Mouse (Mus musculus): Measurements from ENCODE around the gene Ptpn1. TPM values are rescaled to one million over a fixed set of nuclear protein-coding genes. Genes with fewer than 3 reads are reported as not detected.
A peak's percentile ranks its signal among the peaks of the same experiment; 100 is the strongest.

Ptpn1 gene
- polyA plus RNA-seq, 1 experiment from 2014 or later: 45.1 TPM

DNA sequence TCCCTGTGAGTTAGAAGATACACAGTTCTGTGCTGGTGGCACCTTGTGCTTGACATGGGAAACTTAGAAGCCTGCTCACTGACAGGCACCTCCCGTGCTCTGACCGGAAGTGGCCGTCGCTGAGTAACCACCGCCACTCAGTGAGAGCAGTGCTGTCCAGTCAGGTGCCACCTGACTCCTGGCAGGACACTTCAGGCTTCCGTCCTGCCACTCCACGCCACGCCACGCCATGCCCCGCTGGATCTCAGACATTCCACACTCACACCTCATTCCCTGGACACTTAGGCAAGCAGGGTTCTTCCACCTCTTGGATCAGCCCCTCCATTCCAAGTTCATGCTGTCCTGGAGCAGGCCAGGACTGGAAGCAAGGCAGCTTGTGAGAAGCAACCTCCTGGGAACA, 46.4 kb downstream of the Ptpn1 start:
- H3K27me3 ChIP-seq: no peaks in the 10 kb centered on the region
- no peak for ATAC-seq (replicated peaks; ENCODE audit: insufficient number of reproducible peaks, insufficient read depth, low FRiP score, low read depth)
- H3K9me3 ChIP-seq (replicated peaks): no peaks in the 10 kb centered on the region
- H3K4me2 ChIP-seq: no peak overlapping the region
- H3K27ac ChIP-seq: no peak overlapping the region
- H3K4me3 ChIP-seq: no peak overlapping the region
- H3K9ac ChIP-seq: no peak overlapping the region
- H3K36me3 ChIP-seq: peaks cover 24% of the 10 kb centered on the region; the same call in 1 of the 2 replicates
- 77% methylated on average over 10 of the region's 10 CpGs for WGBS
- peaks cover 14% of the 10 kb centered on the region for H3K4me1 ChIP-seq (replicated peaks)

DNA sequence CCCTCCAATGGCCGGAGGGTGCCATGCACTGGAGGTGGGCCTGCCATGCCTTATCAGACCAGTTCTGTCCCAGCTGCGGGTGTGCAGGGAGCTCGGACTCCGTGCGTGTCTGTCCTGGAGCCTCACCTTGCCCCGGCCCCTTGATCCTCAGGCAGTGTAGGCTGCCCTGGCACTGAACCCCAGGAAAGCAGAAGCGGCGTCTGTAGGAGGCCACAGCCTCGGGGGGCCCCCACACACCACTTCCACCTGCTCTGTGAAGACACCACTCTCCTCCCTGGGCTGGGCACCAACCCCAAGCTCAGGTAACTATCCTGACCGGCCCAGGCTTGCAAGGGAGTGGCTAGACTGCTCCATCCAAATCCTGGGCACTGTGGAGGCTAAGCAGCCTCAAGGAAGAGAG, 48.5 kb downstream of the Ptpn1 start:
- H3K9ac ChIP-seq: no peak overlapping the region
- H3K27me3 ChIP-seq: no peaks in the 10 kb centered on the region
- H3K4me1 ChIP-seq (replicated peaks): peaks cover 11% of the 10 kb centered on the region; the same call in 1 of the 2 replicates
- WGBS: 84% methylated on average over 10 of the region's 10 CpGs
- H3K36me3 ChIP-seq: peaks cover 11% of the 10 kb centered on the region; the same call in 1 of the 2 replicates
- no peak overlapping the region for H3K4me3 ChIP-seq
- ATAC-seq (replicated peaks; ENCODE audit: insufficient number of reproducible peaks, insufficient read depth, low FRiP score, low read depth): no peak
- no peaks in the 10 kb centered on the region for H3K9me3 ChIP-seq (replicated peaks)
- no peak overlapping the region for H3K27ac ChIP-seq
- no peak overlapping the region for H3K4me2 ChIP-seq

GRCm38 (mm10) chr2:167982646-167983045, 50.8 kb downstream of the Ptpn1 start:
- Histone ChIP-seq H3K4me2 (no peak overlapping the region), H3K4me1 (replicated peaks) (peaks cover 17% of the 10 kb centered on the region), H3K9me3 (replicated peaks) (no peaks in the 10 kb centered on the region), H3K9ac (no peak overlapping the region), H3K36me3 (no peaks in the 10 kb centered on the region; the same call in 1 of the 2 replicates), H3K27me3 (no peaks in the 10 kb centered on the region), H3K4me3 (no peak overlapping the region), H3K27ac (no peak overlapping the region)
- no peak for ATAC-seq (replicated peaks; ENCODE audit: insufficient number of reproducible peaks, insufficient read depth, low FRiP score, low read depth)
- WGBS: 57% methylated on average over 9 of the region's 9 CpGs

DNA sequence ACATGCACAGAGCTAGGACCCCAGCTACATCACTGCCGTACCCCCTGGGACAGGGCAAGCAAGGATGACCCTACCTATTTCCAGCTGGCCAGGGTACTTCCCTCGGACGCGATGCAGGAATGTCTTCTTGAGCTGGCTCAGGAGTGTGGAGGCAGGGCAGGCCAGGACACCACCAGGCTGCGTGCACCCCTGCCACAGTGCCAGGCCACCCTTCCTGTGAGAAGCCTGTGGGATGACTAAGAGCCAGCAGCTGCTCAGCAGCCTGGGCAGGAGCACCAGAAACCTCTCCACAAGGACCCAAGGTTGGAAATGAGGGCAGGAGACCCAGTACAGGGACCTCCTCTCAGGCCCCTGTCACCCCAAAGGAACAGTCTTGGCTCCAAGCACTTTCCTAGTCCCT, 52.5 kb downstream of the Ptpn1 start:
- H3K9ac ChIP-seq: no peak overlapping the region
- H3K9me3 ChIP-seq (replicated peaks): no peaks in the 10 kb centered on the region
- peaks cover 27% of the 10 kb centered on the region for H3K4me1 ChIP-seq (replicated peaks)
- H3K36me3 ChIP-seq: no peaks in the 10 kb centered on the region
- H3K27me3 ChIP-seq: no peaks in the 10 kb centered on the region
- H3K4me2 ChIP-seq: no peak overlapping the region
- WGBS: 82% methylated on average over 5 of the region's 5 CpGs
- H3K27ac ChIP-seq: no peak overlapping the region
- ATAC-seq (replicated peaks; ENCODE audit: insufficient number of reproducible peaks, insufficient read depth, low FRiP score, low read depth): no peak
- H3K4me3 ChIP-seq: no peak overlapping the region

DNA sequence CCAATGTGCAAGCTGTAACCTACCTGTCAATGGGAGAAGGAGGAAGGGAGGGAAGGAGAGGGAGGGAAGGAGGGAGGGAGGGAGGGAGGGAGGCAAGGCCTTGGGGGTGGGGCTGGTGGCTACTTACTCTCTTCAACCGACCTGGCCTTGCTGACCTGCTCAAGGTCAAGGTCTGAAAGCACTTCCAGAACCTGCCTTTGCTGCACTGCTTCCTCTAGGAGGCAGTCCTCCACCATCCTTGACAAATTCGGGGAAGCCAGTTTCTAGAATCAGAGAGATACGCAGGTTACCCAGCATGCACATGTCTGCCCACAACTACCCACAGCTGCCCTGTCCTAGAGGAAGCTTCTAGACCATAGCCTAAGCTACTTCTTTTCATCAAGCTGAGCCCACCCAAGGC, 53.1 kb downstream of the Ptpn1 start:
- Histone ChIP-seq H3K4me1 (replicated peaks) (peaks cover 33% of the 10 kb centered on the region), H3K4me2 (no peak overlapping the region), H3K4me3 (no peak overlapping the region), H3K9me3 (replicated peaks) (no peaks in the 10 kb centered on the region), H3K27ac (no peak overlapping the region), H3K27me3 (no peaks in the 10 kb centered on the region), H3K9ac (no peak overlapping the region), H3K36me3 (no peaks in the 10 kb centered on the region)
- WGBS: 40% methylated on average over 3 of the region's 3 CpGs
- ATAC-seq (replicated peaks; ENCODE audit: insufficient number of reproducible peaks, insufficient read depth, low FRiP score, low read depth): no peak

- Histone ChIP-seq H3K4me3 (no peak overlapping the region), H3K4me1 (replicated peaks) (peaks cover 33% of the 10 kb centered on the region), H3K27me3 (no peaks in the 10 kb centered on the region; the same call in 1 of the 2 replicates), H3K9me3 (replicated peaks) (no peaks in the 10 kb centered on the region), H3K4me2 (0 out of 2 replicates have a peak overlapping the region, but pooled peaks have one; percentile 12), H3K36me3 (no peaks in the 10 kb centered on the region), H3K9ac (no peak overlapping the region), H3K27ac (no peak overlapping the region)
- 18% methylated on average over 7 of the region's 7 CpGs for WGBS
- no peak for ATAC-seq (replicated peaks; ENCODE audit: insufficient number of reproducible peaks, insufficient read depth, low FRiP score, low read depth)
Measured at GRCm38 (mm10) chr2:167986762-167987161, 54.9 kb downstream of the Ptpn1 start.

- H3K9me3 ChIP-seq (replicated peaks): no peaks in the 10 kb centered on the region
- H3K4me3 ChIP-seq: no peak overlapping the region
- WGBS: 33% methylated on average over 12 of the region's 12 CpGs
- H3K4me2 ChIP-seq: no peak overlapping the region
- no peak overlapping the region for H3K9ac ChIP-seq
- no peaks in the 10 kb centered on the region; the same call in 1 of the 2 replicates for H3K27me3 ChIP-seq
- ATAC-seq (replicated peaks; ENCODE audit: insufficient number of reproducible peaks, insufficient read depth, low FRiP score, low read depth): no peak
- H3K27ac ChIP-seq: 0 out of 2 replicates have a peak overlapping the region, but pooled peaks have one; percentile 10
- H3K36me3 ChIP-seq: no peaks in the 10 kb centered on the region
- H3K4me1 ChIP-seq (replicated peaks): peaks cover 33% of the 10 kb centered on the region
Measured at GRCm38 (mm10) chr2:167987640-167988039, 55.8 kb downstream of the Ptpn1 start.

DNA sequence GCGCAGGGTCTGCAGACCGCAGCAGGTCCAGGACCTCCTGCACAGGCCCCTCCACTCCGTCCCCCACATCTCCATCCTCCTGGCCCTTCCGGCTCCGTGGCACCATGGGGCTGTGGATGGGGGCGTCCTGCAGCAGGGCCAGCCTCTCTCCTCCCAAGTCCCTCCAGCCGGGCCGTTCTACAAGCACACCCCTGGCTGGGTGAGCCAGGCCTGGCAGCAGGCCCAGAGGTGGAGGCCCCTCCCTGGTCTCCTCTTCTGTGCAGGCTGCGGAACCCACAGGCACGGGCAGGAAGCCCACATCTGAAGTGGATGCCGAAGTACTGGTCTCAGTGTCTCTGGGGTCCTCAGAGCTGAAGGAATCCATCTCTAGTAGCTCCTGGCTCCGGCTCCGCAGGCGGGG, 57.5 kb downstream of the Ptpn1 start:
- no peaks in the 10 kb centered on the region for H3K36me3 ChIP-seq
- no peaks in the 10 kb centered on the region for H3K9me3 ChIP-seq (replicated peaks)
- 25% methylated on average over 14 of the region's 14 CpGs for WGBS
- H3K27me3 ChIP-seq: no peaks in the 10 kb centered on the region; the same call in 1 of the 2 replicates
- no peak overlapping the region for H3K4me3 ChIP-seq
- H3K27ac ChIP-seq: peak overlapping the region; percentile 25; the same call in 1 of the 2 replicates
- H3K9ac ChIP-seq: 0 out of 2 replicates have a peak overlapping the region, but pooled peaks have one; percentile 23
- peaks cover 27% of the 10 kb centered on the region for H3K4me1 ChIP-seq (replicated peaks)
- ATAC-seq (replicated peaks; ENCODE audit: insufficient number of reproducible peaks, insufficient read depth, low FRiP score, low read depth): peak; percentile 76
- H3K4me2 ChIP-seq: peak overlapping the region; percentile 25; the same call in 1 of the 2 replicates

- H3K4me1 ChIP-seq (replicated peaks): peaks cover 33% of the 10 kb centered on the region
Measured at GRCm38 (mm10) chr2:167993260-167993659, 61.4 kb downstream of the Ptpn1 start.

DNA sequence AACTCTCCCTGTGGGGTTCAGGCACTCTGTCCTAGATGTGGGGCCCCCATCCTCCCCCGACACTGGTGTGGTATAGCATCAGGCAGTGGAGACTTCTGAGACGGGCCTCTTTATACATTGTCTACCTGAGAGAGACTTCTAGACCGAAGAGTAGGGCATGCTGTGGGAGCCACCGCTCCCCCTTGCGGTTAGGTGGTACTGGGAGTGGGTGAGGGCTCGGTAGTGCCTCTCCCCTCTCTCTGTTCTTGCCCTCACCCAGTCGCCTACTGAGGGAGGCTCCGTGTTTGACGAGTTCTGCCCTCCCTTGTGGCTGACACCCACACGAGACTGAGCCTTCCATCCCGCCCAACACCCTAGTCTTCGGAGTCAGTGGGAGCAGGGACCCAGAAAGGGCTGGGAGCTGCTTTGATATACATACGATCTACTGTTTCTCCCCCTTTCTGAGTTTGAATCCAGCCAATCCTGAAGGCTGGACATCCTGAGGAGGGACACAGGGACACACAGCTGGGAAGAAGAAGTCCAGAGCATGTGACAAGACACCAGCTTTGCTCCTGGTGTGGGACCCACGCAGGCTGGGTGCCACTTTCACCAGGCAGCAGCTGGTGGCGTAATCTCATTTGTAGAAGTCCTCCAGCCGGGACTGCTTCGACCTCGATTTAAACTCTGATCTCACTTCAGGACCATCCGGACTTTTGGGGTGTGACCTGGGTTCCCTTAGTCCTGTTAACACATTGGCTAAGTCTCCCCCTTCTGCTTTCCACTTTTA, 64.2 kb downstream of the Ptpn1 start:
- H3K9ac ChIP-seq: no peak overlapping the region
- H3K36me3 ChIP-seq: no peaks in the 10 kb centered on the region
- ATAC-seq (replicated peaks; ENCODE audit: insufficient number of reproducible peaks, insufficient read depth, low FRiP score, low read depth): no peak
- H3K27me3 ChIP-seq: no peaks in the 10 kb centered on the region; the same call in none of the 2 replicates
- no peak overlapping the region for H3K27ac ChIP-seq
- no peaks in the 10 kb centered on the region for H3K9me3 ChIP-seq (replicated peaks)
- no peak overlapping the region for H3K4me2 ChIP-seq
- peaks cover 21% of the 10 kb centered on the region for H3K4me1 ChIP-seq (replicated peaks)
- WGBS: 50% methylated on average over 19 of the region's 19 CpGs
- H3K4me3 ChIP-seq: no peak overlapping the region

More at GRCm38 (mm10) chr2:167993260-167993659, 61.4 kb downstream of the Ptpn1 start:
- no peaks in the 10 kb centered on the region; the same call in none of the 2 replicates for H3K27me3 ChIP-seq
- no peaks in the 10 kb centered on the region for H3K9me3 ChIP-seq (replicated peaks)
- H3K36me3 ChIP-seq: no peaks in the 10 kb centered on the region
- H3K4me3 ChIP-seq: no peak overlapping the region
- H3K27ac ChIP-seq: no peak overlapping the region
- no peak overlapping the region for H3K4me2 ChIP-seq
- 73% methylated on average over 13 of the region's 13 CpGs for WGBS
- H3K9ac ChIP-seq: no peak overlapping the region
- no peak for ATAC-seq (replicated peaks; ENCODE audit: insufficient number of reproducible peaks, insufficient read depth, low FRiP score, low read depth)

DNA sequence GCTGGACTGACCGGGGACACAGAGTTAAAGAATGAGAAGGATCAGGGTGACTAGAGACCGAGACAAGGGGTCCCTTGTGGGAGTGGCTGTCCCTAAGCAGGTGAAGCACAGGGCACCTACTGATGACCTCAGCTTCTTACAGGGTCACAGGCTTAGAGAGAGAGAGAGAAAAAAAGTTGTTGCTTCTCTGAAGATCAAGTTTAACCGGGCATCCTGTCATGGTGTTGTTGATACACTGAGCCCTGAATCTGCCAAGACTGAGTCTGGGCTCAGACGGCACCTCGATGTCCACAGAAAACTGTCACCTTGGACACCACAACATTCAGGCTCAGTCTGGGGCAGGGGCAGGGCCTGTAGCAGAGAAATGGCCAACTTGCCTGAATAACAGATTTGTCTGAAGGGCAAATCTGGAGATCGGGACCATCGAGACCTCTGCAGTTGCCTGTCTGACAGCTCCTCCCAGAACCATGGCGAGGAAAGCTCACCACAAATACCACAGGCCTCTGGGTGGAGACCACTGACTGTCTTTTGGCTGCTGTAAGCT, 64.9 kb downstream of the Ptpn1 start:
- Histone ChIP-seq H3K4me2 (no peak overlapping the region), H3K9me3 (replicated peaks) (no peaks in the 10 kb centered on the region), H3K4me3 (no peak overlapping the region), H3K9ac (no peak overlapping the region), H3K4me1 (replicated peaks) (peaks cover 21% of the 10 kb centered on the region), H3K27ac (no peak overlapping the region), H3K27me3 (no peaks in the 10 kb centered on the region; the same call in 1 of the 2 replicates), H3K36me3 (no peaks in the 10 kb centered on the region)
- 49% methylated on average over 8 of the region's 8 CpGs for WGBS
- ATAC-seq (replicated peaks; ENCODE audit: insufficient number of reproducible peaks, insufficient read depth, low FRiP score, low read depth): no peak
